Mouse (Mus musculus): Measurements from ENCODE around the gene Arpc1b.

DNA sequence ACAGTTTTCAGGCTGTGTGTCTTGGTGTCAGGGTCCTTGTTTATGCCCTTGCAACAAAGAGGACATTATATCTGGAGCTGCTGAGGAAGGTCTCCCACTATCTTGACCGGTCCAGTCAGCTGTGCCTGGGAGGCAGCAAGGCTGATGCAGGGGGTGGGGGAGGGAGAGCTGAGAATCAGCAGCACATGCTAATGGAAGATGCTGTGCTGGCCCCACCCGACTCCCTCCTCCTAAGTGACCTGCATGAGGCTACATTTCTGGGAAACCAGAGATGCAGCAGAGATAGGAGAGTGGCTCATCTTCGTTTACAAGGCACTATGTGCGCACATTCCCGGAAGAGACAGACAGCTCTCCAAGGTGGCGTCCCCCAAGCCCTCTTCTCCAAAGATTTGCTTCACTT lies 3.6 kb upstream of the Arpc1b start:
- TF ChIP-seq POLR2A (IDR thresholded peaks at IDR 0.05; ENCODE audit: low read depth, low read length) (no peak), CTCF (IDR thresholded peaks at IDR 0.05; ENCODE audit: extremely low read depth, insufficient read length, insufficient replicate concordance, low read depth, low read length) (no peak)

All from small intestine, adult 2 months (tissue).